Mouse (Mus musculus) limb, embryonic 10.5 days (tissue): ENCODE measurements at regions not wholly inside any gene's neighbourhood (a gene's known extent, or its start where the extent isn't known, plus 50 kb on each side); places are given as distances from the start of the nearest gene placed in this dataset.

Experiments
- DNase-seq: peaks from one replicate; pipeline ENCODE4 v3.0.0-alpha.2; 2017; ENCODE audit warnings: low spot score
- H3K27ac ChIP-seq: fragments of 300-500 bp; sonication (generic); 2 replicates; pipeline ENCODE4 v1.5.1; 2016; ENCODE audit warnings: mild to moderate bottlenecking
- H3K27me3 ChIP-seq: fragments of 300-500 bp; sonication (generic); 2 replicates; pipeline ENCODE4 v1.6.1; 2016; ENCODE audit warnings: low read depth, mild to moderate bottlenecking; ENCODE audit not compliant: poor library complexity, severe bottlenecking
- H3K36me3 ChIP-seq: fragments of 300-500 bp; sonication (generic); 2 replicates; pipeline ENCODE4 v1.6.1; 2016; ENCODE audit warnings: mild to moderate bottlenecking, moderate library complexity
- H3K4me1 ChIP-seq: fragments of 300-500 bp; sonication (generic); 2 replicates; pipeline ENCODE4 v1.6.1; 2016
- H3K4me3 ChIP-seq: fragments of 300-500 bp; sonication (generic); 2 replicates; pipeline ENCODE4 v1.5.1; 2016; ENCODE audit warnings: mild to moderate bottlenecking, moderate library complexity
- H3K9me3 ChIP-seq: fragments of 300-500 bp; sonication (generic); replicated peaks from 2 replicates; pipeline ENCODE4 v1.6.1; 2016; ENCODE audit warnings: mild to moderate bottlenecking
- WGBS: fragments of 180-500 bp; shearing (Covaris S2); methylation state at CpG from one replicate; pipeline ENCODE4 v1.1.7; 2016; 5-methylcytosine and 5-hydroxymethylcytosine counted together

GRCm38 (mm10) chr8:88417307-88418095 lies 55.5 kb upstream of the Brd7 start:
- WGBS, result 57% methylated on average over 13 of the region's 13 CpGs
- Histone ChIP-seq H3K27ac (no peak overlapping the region), H3K4me1 (peaks cover 12% of the 10 kb centered on the region), H3K36me3 (no peaks in the 10 kb centered on the region), H3K27me3 (no peaks in the 10 kb centered on the region), H3K9me3 (peaks cover 2% of the 10 kb centered on the region; the same call in 1 of the 2 replicates), H3K4me3 (no peak overlapping the region)
- no peak for DNase-seq

- Histone ChIP-seq H3K9me3 (peaks cover 2% of the 10 kb centered on the region; the same call in 1 of the 2 replicates), H3K4me3 (no peak overlapping the region), H3K4me1 (no peaks in the 10 kb centered on the region), H3K27ac (no peak overlapping the region), H3K27me3 (no peaks in the 10 kb centered on the region), H3K36me3 (no peaks in the 10 kb centered on the region)
- 91% methylated on average over 2 of the region's 2 CpGs for WGBS
- DNase-seq, result no peak
Observed at GRCm38 (mm10) chr8:88423264-88423663, 61.3 kb upstream of the Brd7 start.

GRCm38 (mm10) chr8:88428560-88428959 lies 66.6 kb upstream of the Brd7 start:
- DNase-seq, result no peak
- Histone ChIP-seq H3K4me1 (peaks cover 24% of the 10 kb centered on the region), H3K9me3 (no peaks in the 10 kb centered on the region), H3K27ac (peak overlapping the region; percentile 26; the same call in 1 of the 2 replicates), H3K4me3 (no peak overlapping the region), H3K36me3 (no peaks in the 10 kb centered on the region), H3K27me3 (0 out of 2 replicates have a peak, but pooled peaks cover 3% of the 10 kb centered on the region)
- 86% methylated on average over 5 of the region's 5 CpGs for WGBS

- Histone ChIP-seq H3K27me3 (peaks cover 26% of the 10 kb centered on the region), H3K9me3 (no peaks in the 10 kb centered on the region), H3K36me3 (no peaks in the 10 kb centered on the region), H3K27ac (peak overlapping the region; percentile 54), H3K4me1 (peaks cover 27% of the 10 kb centered on the region), H3K4me3 (no peak overlapping the region; the same call in 1 of the 2 replicates)
- whole genome bisulfite sequencing, result 31% methylated on average over 6 of the region's 6 CpGs
- DNase-seq, result no peak
Observed at GRCm38 (mm10) chr8:88431389-88431788, 69.4 kb upstream of the Brd7 start.

GRCm38 (mm10) chr8:88435686-88436085 lies 73.7 kb upstream of the Brd7 start:
- peaks cover 37% of the 10 kb centered on the region for H3K4me1 ChIP-seq
- peaks cover 62% of the 10 kb centered on the region for H3K27me3 ChIP-seq
- no peak overlapping the region for H3K4me3 ChIP-seq
- 88% methylated on average over 2 of the region's 2 CpGs for WGBS
- no peaks in the 10 kb centered on the region for H3K9me3 ChIP-seq
- H3K27ac ChIP-seq, result no peak overlapping the region
- H3K36me3 ChIP-seq, result no peaks in the 10 kb centered on the region
- DNase-seq, result no peak

DNA sequence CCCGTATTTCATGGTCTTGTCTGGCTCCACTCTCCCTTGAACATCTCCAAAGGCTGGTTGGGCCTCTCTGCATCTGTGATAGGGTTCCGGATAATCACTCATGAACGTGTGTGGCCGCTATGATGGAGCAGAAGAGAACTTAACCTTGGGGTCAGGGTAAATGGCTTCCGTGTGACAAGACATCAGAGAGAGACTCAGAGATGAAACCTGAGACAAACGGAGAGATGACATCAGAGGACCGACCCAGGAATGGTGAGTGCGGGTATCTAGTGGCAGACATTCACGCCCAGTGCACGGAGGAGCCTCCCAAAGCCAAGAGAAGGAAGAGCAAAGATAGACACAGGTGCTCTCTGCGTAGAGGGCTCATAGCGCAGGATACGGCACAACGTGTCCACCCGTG lies 78.2 kb upstream of the Brd7 start:
- Histone ChIP-seq H3K9me3 (no peaks in the 10 kb centered on the region), H3K27me3 (peaks cover 54% of the 10 kb centered on the region), H3K4me3 (no peak overlapping the region), H3K27ac (no peak overlapping the region), H3K36me3 (no peaks in the 10 kb centered on the region), H3K4me1 (peaks cover 11% of the 10 kb centered on the region)
- no peak for DNase-seq
- 61% methylated on average over 15 of the region's 15 CpGs for WGBS

DNA sequence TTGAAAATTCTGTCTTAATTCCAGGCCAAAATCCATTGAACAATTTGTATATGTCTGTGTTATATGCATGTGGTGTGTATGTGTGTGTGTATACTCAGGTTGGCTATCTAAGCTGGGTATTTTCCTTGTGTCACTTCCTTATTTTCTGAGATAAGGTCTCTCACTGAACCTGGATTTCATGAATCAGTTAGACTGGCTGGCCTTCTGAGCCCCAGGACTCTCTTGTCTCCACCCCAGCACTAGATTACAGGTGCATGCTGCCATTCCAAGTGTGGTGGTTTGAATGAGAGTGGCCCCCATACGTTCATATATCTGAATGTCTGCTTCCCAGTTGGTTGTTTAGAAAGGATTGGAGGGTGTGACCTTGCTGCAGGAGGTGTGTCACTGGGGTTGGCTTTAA lies 77.8 kb upstream of the Nkd1 start:
- Histone ChIP-seq H3K9me3 (no peaks in the 10 kb centered on the region), H3K4me3 (no peak overlapping the region), H3K36me3 (no peaks in the 10 kb centered on the region), H3K27me3 (peaks cover 33% of the 10 kb centered on the region), H3K27ac (no peak overlapping the region), H3K4me1 (peaks cover 7% of the 10 kb centered on the region; the same call in 1 of the 2 replicates)
- 63% methylated on average over 1 of the region's 1 CpGs for WGBS
- DNase-seq, result no peak

GRCm38 (mm10) chr8:88447406-88447805 lies 73.7 kb upstream of the Nkd1 start:
- DNase-seq, result no peak
- Histone ChIP-seq H3K36me3 (no peaks in the 10 kb centered on the region), H3K27me3 (peaks cover 51% of the 10 kb centered on the region), H3K4me3 (no peak overlapping the region), H3K4me1 (peaks cover 34% of the 10 kb centered on the region), H3K9me3 (no peaks in the 10 kb centered on the region), H3K27ac (no peak overlapping the region)
- WGBS, result 56% methylated on average over 6 of the region's 6 CpGs

- Histone ChIP-seq H3K27ac (no peak overlapping the region), H3K36me3 (no peaks in the 10 kb centered on the region), H3K9me3 (no peaks in the 10 kb centered on the region), H3K27me3 (peaks cover 56% of the 10 kb centered on the region), H3K4me1 (peaks cover 40% of the 10 kb centered on the region), H3K4me3 (no peak overlapping the region)
- WGBS, result 85% methylated on average over 8 of the region's 9 CpGs
- no peak for DNase-seq
Observed at GRCm38 (mm10) chr8:88447844-88448535, 73.2 kb upstream of the Nkd1 start.

- no peak for DNase-seq
- Histone ChIP-seq H3K4me3 (no peak overlapping the region), H3K27me3 (peaks cover 66% of the 10 kb centered on the region), H3K4me1 (peaks cover 50% of the 10 kb centered on the region), H3K27ac (peak overlapping the region; percentile 34; the same call in 1 of the 2 replicates), H3K9me3 (no peaks in the 10 kb centered on the region), H3K36me3 (no peaks in the 10 kb centered on the region)
- 83% methylated on average over 9 of the region's 9 CpGs for WGBS
Observed at GRCm38 (mm10) chr8:88449001-88449400, 72.2 kb upstream of the Nkd1 start.

DNA sequence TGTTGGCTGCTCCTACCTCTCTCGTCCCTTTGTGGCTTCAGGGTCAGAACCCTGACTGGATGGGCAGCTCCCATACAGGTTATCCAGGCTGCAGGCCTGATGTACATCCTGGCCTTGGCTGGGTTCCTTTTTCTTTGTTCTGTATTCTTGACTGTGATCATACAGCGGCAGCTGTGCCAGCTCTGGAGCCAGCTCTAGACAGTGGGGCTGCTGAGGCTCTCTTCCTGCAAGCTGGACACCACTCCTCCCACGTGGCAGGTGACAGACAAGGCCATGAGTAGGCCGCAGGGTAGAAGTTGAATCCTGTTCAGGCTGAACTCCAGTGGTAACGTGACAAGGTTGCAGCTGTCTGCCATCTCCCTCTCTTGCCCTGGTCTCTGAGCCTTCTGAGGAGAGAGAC lies 71.6 kb upstream of the Nkd1 start:
- H3K27me3 ChIP-seq, result peaks cover 71% of the 10 kb centered on the region
- H3K27ac ChIP-seq, result peak overlapping the region; percentile 34; the same call in 1 of the 2 replicates
- H3K9me3 ChIP-seq, result no peaks in the 10 kb centered on the region
- no peak for DNase-seq
- no peaks in the 10 kb centered on the region for H3K36me3 ChIP-seq
- H3K4me3 ChIP-seq, result no peak overlapping the region
- peaks cover 56% of the 10 kb centered on the region for H3K4me1 ChIP-seq
- WGBS, result 83% methylated on average over 5 of the region's 5 CpGs

- peak overlapping the region; percentile 63 for H3K27ac ChIP-seq
- H3K4me3 ChIP-seq, result peak overlapping the region; percentile 35
- peaks cover 82% of the 10 kb centered on the region for H3K27me3 ChIP-seq
- WGBS, result 3% methylated on average over 26 of the region's 26 CpGs
- DNase-seq, result peak; percentile 54
- peaks cover 67% of the 10 kb centered on the region for H3K4me1 ChIP-seq
- H3K36me3 ChIP-seq, result no peaks in the 10 kb centered on the region
- no peaks in the 10 kb centered on the region for H3K9me3 ChIP-seq
Observed at GRCm38 (mm10) chr8:88450864-88451657, 70.1 kb upstream of the Nkd1 start.
